Mouse (Mus musculus) midbrain, embryonic 14.5 days (tissue): Measurements from ENCODE around the gene Fcho2. TPM values are rescaled to one million over a fixed set of nuclear protein-coding genes. Genes with fewer than 3 reads are reported as not detected.
A peak's percentile ranks its signal among the peaks of the same experiment; 100 is the strongest.

ENCODE experiments used
- ATAC-seq: fragments of 200-750 bp; cut with Nextera tagmentation; 2 replicates; pipeline ENCODE4 v1.8.0; 2017; ENCODE audit warnings: moderate number of reproducible peaks, moderate library complexity; ENCODE audit not compliant: low FRiP score, low TSS enrichment
- DNase-seq: peaks from one replicate; pipeline ENCODE4 v3.0.0-alpha.2; 2015
- H3K27ac ChIP-seq: fragments of 300-500 bp; sonication (generic); replicated peaks from 2 replicates; pipeline ENCODE4 v1.5.1; 2014; ENCODE audit warnings: mild to moderate bottlenecking, low read depth, low read length, moderate library complexity
- H3K27me3 ChIP-seq: fragments of 300-500 bp; sonication (generic); 2 replicates; pipeline ENCODE4 v1.6.1; 2014; ENCODE audit warnings: low read length, control low read depth, mixed read lengths; ENCODE audit not compliant: control insufficient read depth, insufficient read depth
- H3K36me3 ChIP-seq: fragments of 300-500 bp; sonication (generic); 2 replicates; pipeline ENCODE4 v1.6.1; 2014; ENCODE audit warnings: low read length, control low read depth; ENCODE audit not compliant: control insufficient read depth, insufficient read depth
- H3K4me1 ChIP-seq: fragments of 300-500 bp; sonication (generic); 2 replicates; pipeline ENCODE4 v1.6.1; 2014; ENCODE audit warnings: mild to moderate bottlenecking, antibody characterized with exemption, low read length, control low read depth; ENCODE audit not compliant: control insufficient read depth, insufficient read depth
- H3K4me2 ChIP-seq: fragments of 300-500 bp; sonication (generic); 2 replicates; pipeline ENCODE4 v1.6.1; 2014; ENCODE audit warnings: mild to moderate bottlenecking, low read length, moderate library complexity
- H3K4me3 ChIP-seq: fragments of 300-500 bp; sonication (generic); replicated peaks from 2 replicates; pipeline ENCODE4 v1.5.1; 2014; ENCODE audit warnings: low read depth, low read length
- H3K9ac ChIP-seq: fragments of 300-500 bp; sonication (generic); replicated peaks from 2 replicates; pipeline ENCODE4 v1.6.1; 2014; ENCODE audit warnings: mild to moderate bottlenecking, low read length, moderate library complexity
- H3K9me3 ChIP-seq: fragments of 300-500 bp; sonication (generic); 2 replicates; pipeline ENCODE4 v1.6.1; 2016; ENCODE audit warnings: low read length, control low read depth, mixed read lengths; ENCODE audit not compliant: control insufficient read depth
- WGBS: fragments of 180-500 bp; shearing (Covaris S2); extraction: QIAGEN DNeasy Blood & Tissue Kit; methylation state at CpG from one replicate; pipeline ENCODE4 v1.1.7; 2014; 5-methylcytosine and 5-hydroxymethylcytosine counted together
- polyA plus RNA-seq: library from polyadenylated mRNA; unstranded; fragments of >200 nt; fragmentation: Nextera tagmentation; extraction: Ambion mirVana; gene quantifications from 2 replicates; pipeline ENCODE4 v1.2.1, GENCODE M21; 2014

The Fcho2 gene
- 22.4 and 23.6 TPM in 2 replicates for polyA plus RNA-seq

- DNase-seq (peak; percentile 98), ATAC-seq (peak; percentile 97)
- Histone ChIP-seq H3K27ac (peak within 1 kb of the TSS; percentile 92), H3K9ac (peak within 1 kb of the TSS; percentile 90), H3K36me3 (no peaks in the 10 kb centered on the region), H3K9me3 (no peaks in the 10 kb centered on the region), H3K4me2 (peak within 1 kb of the TSS; percentile 66), H3K4me1 (peaks cover 8% of the 10 kb centered on the region), H3K27me3 (no peaks in the 10 kb centered on the region), H3K4me3 (peak within 1 kb of the TSS; percentile 84)
- WGBS: under 1% methylated on average over 60 of the region's 61 CpGs
Measured at GRCm38 (mm10) chr13:98815147-98815785, at the start of gene Fcho2. TSS of gene Fcho2 (minus strand) at chr13:98815449.

DNA sequence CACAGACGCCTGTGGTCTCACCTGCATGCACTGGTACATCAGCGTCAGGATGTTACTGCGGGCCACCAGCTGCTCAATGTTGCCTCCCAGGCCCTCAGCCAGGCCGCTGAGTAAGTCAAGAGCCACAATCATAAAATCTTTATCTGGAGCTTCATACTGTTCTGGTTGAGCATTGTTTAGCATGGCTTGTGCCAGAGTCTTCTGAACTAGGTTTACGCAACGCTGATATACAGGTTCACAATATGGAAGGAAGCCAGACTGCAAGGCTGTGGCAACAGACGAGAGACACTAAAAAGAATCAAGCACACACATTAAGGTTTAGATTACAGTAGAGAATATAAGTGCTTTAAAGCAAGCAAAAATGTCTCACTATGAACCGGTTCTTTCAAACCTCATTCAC is 40.0 kb upstream of the Fcho2 start:
- H3K36me3 ChIP-seq: peaks cover 86% of the 10 kb centered on the region
- no peak for ATAC-seq
- no peak overlapping the region for H3K27ac ChIP-seq
- 93% methylated on average over 8 of the region's 8 CpGs for WGBS
- DNase-seq: no peak
- H3K4me2 ChIP-seq: no peak overlapping the region
- no peaks in the 10 kb centered on the region for H3K27me3 ChIP-seq
- H3K4me1 ChIP-seq: no peaks in the 10 kb centered on the region
- H3K9ac ChIP-seq: no peak overlapping the region
- H3K4me3 ChIP-seq: no peak overlapping the region
- H3K9me3 ChIP-seq: no peaks in the 10 kb centered on the region

- peaks cover 60% of the 10 kb centered on the region for H3K36me3 ChIP-seq
- 90% methylated on average over 1 of the region's 1 CpGs for WGBS
- H3K4me2 ChIP-seq: no peak overlapping the region
- DNase-seq (no peak), ATAC-seq (no peak)
- H3K27me3 ChIP-seq: no peaks in the 10 kb centered on the region
- no peak overlapping the region for H3K4me3 ChIP-seq
- no peak overlapping the region for H3K27ac ChIP-seq
- no peaks in the 10 kb centered on the region for H3K9me3 ChIP-seq
- H3K4me1 ChIP-seq: no peaks in the 10 kb centered on the region
- no peak overlapping the region for H3K9ac ChIP-seq
Measured at GRCm38 (mm10) chr13:98845794-98846193, 30.5 kb upstream of the Fcho2 start.

- no peak overlapping the region for H3K4me3 ChIP-seq
- H3K4me1 ChIP-seq: no peaks in the 10 kb centered on the region
- H3K27ac ChIP-seq: no peak overlapping the region
- no peak overlapping the region for H3K4me2 ChIP-seq
- H3K27me3 ChIP-seq: no peaks in the 10 kb centered on the region
- H3K36me3 ChIP-seq: peaks cover 19% of the 10 kb centered on the region; the same call in 1 of the 2 replicates
- ATAC-seq (no peak), DNase-seq (peak; percentile 31)
- WGBS: 89% methylated on average over 6 of the region's 6 CpGs
- no peaks in the 10 kb centered on the region for H3K9me3 ChIP-seq
- H3K9ac ChIP-seq: no peak overlapping the region
Measured at GRCm38 (mm10) chr13:98836423-98837088, 21.3 kb upstream of the Fcho2 start.

- ATAC-seq: no peak
- H3K4me1 ChIP-seq: no peaks in the 10 kb centered on the region
- no peak overlapping the region for H3K4me2 ChIP-seq
Measured at GRCm38 (mm10) chr13:98835740-98836139, 20.5 kb upstream of the Fcho2 start.

DNA sequence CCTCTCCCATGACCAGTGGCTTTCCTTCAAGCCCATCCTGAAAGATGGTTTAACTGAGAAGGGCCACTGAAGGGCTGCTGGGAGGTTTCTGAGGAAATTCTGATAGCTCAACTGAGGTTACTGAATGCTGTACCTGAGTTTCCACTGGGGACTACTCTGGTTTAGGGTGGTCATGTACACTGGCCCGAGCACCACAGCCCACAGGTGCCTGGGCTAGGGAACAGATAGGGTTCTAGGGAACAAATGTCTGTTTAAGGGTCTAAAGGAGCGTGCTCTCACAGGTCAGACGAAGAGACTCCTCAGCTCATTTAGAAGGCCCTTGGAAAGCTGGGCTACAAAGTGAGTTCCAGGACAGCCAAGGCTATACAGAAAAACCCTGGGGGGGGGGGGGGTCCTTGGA is 19.5 kb upstream of the Fcho2 start:
- no peak overlapping the region for H3K4me2 ChIP-seq
- peaks cover 8% of the 10 kb centered on the region; the same call in 1 of the 2 replicates for H3K36me3 ChIP-seq
- H3K9ac ChIP-seq: no peak overlapping the region
- WGBS: 82% methylated on average over 3 of the region's 3 CpGs
- no peak overlapping the region for H3K4me3 ChIP-seq
- ATAC-seq: no peak
- no peak overlapping the region for H3K27ac ChIP-seq
- H3K9me3 ChIP-seq: no peaks in the 10 kb centered on the region
- H3K4me1 ChIP-seq: no peaks in the 10 kb centered on the region
- DNase-seq: no peak
- H3K27me3 ChIP-seq: no peaks in the 10 kb centered on the region

More at GRCm38 (mm10) chr13:98835740-98836139, 20.5 kb upstream of the Fcho2 start:
- DNase-seq: no peak
- Histone ChIP-seq H3K36me3 (peaks cover 14% of the 10 kb centered on the region; the same call in 1 of the 2 replicates), H3K4me3 (no peak overlapping the region), H3K9me3 (no peaks in the 10 kb centered on the region), H3K27me3 (no peaks in the 10 kb centered on the region), H3K27ac (no peak overlapping the region), H3K9ac (no peak overlapping the region)
- 92% methylated on average over 5 of the region's 5 CpGs for WGBS

DNA sequence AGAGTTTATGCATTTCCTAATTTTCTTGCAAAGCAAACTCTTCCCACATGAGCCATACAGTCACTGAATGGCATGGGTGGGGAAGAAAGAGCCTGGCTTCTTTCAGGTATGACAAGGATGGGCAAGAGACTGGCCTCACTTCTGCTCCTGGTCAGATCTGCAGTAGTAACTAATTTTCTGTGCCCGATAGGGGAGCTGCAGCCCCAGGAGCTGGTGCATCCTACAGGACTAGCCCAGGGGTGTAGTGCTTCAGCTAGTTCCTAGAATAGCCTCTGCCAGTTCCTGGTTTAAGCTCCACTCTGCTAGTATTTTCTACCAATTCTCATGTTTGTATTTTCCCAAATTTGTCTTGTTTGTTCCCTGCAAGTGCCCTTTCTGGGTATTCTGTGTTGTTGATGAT is 18.9 kb upstream of the Fcho2 start:
- Histone ChIP-seq H3K9me3 (no peaks in the 10 kb centered on the region), H3K9ac (no peak overlapping the region), H3K27ac (no peak overlapping the region), H3K4me1 (no peaks in the 10 kb centered on the region), H3K36me3 (peaks cover 4% of the 10 kb centered on the region; the same call in 1 of the 2 replicates), H3K27me3 (no peaks in the 10 kb centered on the region), H3K4me2 (no peak overlapping the region), H3K4me3 (no peak overlapping the region)
- no peak for ATAC-seq
- WGBS: 76% methylated on average over 1 of the region's 1 CpGs
- DNase-seq: no peak

- H3K4me1 ChIP-seq: no peaks in the 10 kb centered on the region
- no peak overlapping the region for H3K4me2 ChIP-seq
- H3K9ac ChIP-seq: no peak overlapping the region
- no peaks in the 10 kb centered on the region for H3K36me3 ChIP-seq
- no peak overlapping the region for H3K27ac ChIP-seq
- 87% methylated on average over 10 of the region's 10 CpGs for WGBS
- ATAC-seq (no peak), DNase-seq (no peak)
- H3K9me3 ChIP-seq: no peaks in the 10 kb centered on the region
- no peaks in the 10 kb centered on the region for H3K27me3 ChIP-seq
- H3K4me3 ChIP-seq: no peak overlapping the region
Measured at GRCm38 (mm10) chr13:98832451-98833450, 17.5 kb upstream of the Fcho2 start.
